Mouse (Mus musculus) midbrain, embryonic 12.5 days (tissue): ENCODE results near the gene Lrp8. TPM values are rescaled to one million over a fixed set of nuclear protein-coding genes. Genes with fewer than 3 reads are reported as not detected.

Experiments used
- ATAC-seq: fragments of 200-750 bp; cut with Nextera tagmentation; 2 replicates; pipeline ENCODE4 v1.8.0; 2017; ENCODE audit warnings: low read depth, moderate TSS enrichment, moderate library complexity; ENCODE audit not compliant: low FRiP score
- H3K27ac ChIP-seq: fragments of 300-500 bp; sonication (generic); replicated peaks from 2 replicates; pipeline ENCODE4 v1.5.1; 2016; ENCODE audit warnings: mild to moderate bottlenecking
- H3K27me3 ChIP-seq: fragments of 300-500 bp; sonication (generic); 2 replicates; pipeline ENCODE4 v1.6.1; 2016; ENCODE audit warnings: mild to moderate bottlenecking
- H3K36me3 ChIP-seq: fragments of 300-500 bp; sonication (generic); 2 replicates; pipeline ENCODE4 v1.6.1; 2016
- H3K4me1 ChIP-seq: fragments of 300-500 bp; sonication (generic); 2 replicates; pipeline ENCODE4 v1.6.1; 2016
- H3K4me2 ChIP-seq: fragments of 300-500 bp; sonication (generic); replicated peaks from 2 replicates; pipeline ENCODE4 v1.6.1; 2016; ENCODE audit warnings: mild to moderate bottlenecking, moderate library complexity
- H3K4me3 ChIP-seq: fragments of 300-500 bp; sonication (generic); 2 replicates; pipeline ENCODE4 v1.5.1; 2016; ENCODE audit warnings: mild to moderate bottlenecking
- H3K9ac ChIP-seq: fragments of 300-500 bp; sonication (generic); replicated peaks from 2 replicates; pipeline ENCODE4 v1.6.1; 2016; ENCODE audit warnings: mild to moderate bottlenecking, moderate library complexity
- H3K9me3 ChIP-seq: fragments of 300-500 bp; sonication (generic); 2 replicates; pipeline ENCODE4 v1.6.1; 2016; ENCODE audit warnings: mild to moderate bottlenecking
- WGBS: fragments of 180-500 bp; shearing (Covaris S2); methylation state at CpG from one replicate; pipeline ENCODE4 v1.1.7; 2016; 5-methylcytosine and 5-hydroxymethylcytosine counted together
- polyA plus RNA-seq: library from polyadenylated mRNA; unstranded; fragments of >200 nt; fragmentation: Nextera tagmentation; extraction: Ambion mirVana; gene quantifications from 2 replicates; pipeline ENCODE4 v1.2.1, GENCODE M21; 2016

Lrp8 gene
- polyA plus RNA-seq = 40.1 and 47.7 TPM in 2 replicates

- WGBS = 0% methylated on average over 13 of the region's 44 CpGs
Observed at GRCm38 (mm10) chr4:107802185-107802449, at the start of gene Lrp8. Gene Lrp8, plus strand, starts transcription at chr4:107802261.

DNA sequence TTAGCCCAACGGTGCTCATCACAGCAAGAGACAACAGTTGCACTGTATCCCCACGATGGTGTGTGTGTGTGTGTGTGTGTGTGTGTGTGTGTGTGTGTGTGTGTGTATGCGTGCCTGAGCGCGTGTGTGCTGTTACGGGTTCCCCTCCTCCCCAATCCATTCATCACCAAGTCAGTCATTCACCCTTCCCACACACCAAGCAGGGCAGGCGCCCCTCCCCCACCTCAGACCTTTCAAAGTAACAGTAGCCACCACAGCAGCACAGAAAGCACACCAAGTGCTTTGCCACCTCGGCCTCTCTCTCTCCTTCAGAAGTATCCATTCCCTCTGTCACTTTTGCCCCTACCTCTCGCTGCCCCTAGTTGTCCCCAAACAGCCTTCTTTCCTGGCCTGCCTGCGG lies 45.8 kb upstream of the Lrp8 start:
- Histone ChIP-seq H3K27ac (no peak overlapping the region), H3K4me2 (0 out of 2 replicates have a peak overlapping the region, but pooled peaks have one; percentile 5), H3K4me1 (peaks cover 31% of the 10 kb centered on the region), H3K9ac (no peak overlapping the region), H3K27me3 (peaks cover 33% of the 10 kb centered on the region), H3K9me3 (no peaks in the 10 kb centered on the region), H3K4me3 (no peak overlapping the region), H3K36me3 (no peaks in the 10 kb centered on the region)
- ATAC-seq = no peak
- 18% methylated on average over 10 of the region's 10 CpGs for WGBS

More at GRCm38 (mm10) chr4:107802185-107802449, at the start of gene Lrp8:
- ATAC-seq = no peak
- Histone ChIP-seq H3K27ac (peak within 1 kb of the TSS; percentile 97), H3K9me3 (no peaks in the 10 kb centered on the region), H3K4me3 (peak within 1 kb of the TSS; percentile 65), H3K4me2 (peak within 1 kb of the TSS; percentile 94), H3K27me3 (peaks cover 4% of the 10 kb centered on the region; the same call in 1 of the 2 replicates), H3K9ac (peak within 1 kb of the TSS; percentile 95), H3K4me1 (peaks cover 36% of the 10 kb centered on the region), H3K36me3 (peaks cover 10% of the 10 kb centered on the region; the same call in 1 of the 2 replicates)

DNA sequence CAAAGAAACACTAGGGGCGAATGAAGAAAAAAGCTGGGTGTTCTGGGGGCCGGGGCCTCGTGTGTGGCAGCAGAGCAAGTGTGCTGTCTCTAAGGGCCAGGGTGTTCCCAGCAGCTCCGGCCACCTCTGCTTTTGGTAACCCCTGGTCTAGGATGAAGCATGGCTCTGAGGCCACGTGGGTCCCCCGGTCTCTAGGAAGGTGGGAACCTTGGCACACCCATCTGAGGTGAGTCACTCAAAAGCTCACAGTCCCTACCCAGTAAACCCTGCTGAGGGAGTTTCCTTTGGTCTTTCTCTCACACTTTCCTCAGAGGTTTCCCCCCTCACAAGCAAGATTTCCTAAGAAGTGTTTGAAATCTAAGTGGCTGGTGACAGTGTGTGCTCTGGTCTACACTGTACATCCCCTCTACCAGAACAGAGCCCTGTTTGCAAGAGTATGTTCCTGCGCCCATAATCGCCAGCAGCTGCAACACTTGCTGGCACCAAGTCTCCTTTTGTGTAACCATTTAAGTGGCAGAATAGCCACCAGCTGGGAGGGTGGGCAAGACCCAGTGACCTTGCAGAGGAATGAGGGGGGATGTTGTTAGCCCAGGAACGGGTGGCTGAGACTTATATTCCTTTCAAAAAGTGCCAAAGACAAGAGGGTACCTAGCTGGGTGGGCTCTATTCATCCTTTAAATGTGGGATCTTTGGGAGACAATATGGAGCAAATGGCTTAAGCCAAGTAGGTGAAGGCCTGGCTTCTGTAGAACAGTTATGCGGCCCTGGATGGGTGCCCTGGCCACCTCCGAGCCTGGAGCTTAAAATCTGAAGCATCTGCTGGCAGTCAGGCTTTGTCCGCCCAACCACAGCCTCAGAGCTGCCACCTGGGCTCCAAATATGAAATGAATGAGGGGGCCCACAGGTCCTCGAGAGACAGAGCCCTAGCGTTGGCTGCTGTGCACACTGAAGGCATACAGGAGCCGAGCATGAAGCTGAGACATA lies 44.3 kb upstream of the Lrp8 start:
- no peak overlapping the region for H3K4me2 ChIP-seq
- 0 out of 2 replicates have a peak overlapping the region, but pooled peaks have one; percentile 11 for H3K9ac ChIP-seq
- WGBS = 64% methylated on average over 15 of the region's 15 CpGs

GRCm38 (mm10) chr4:107758938-107759337 lies 43.1 kb upstream of the Lrp8 start:
- no peak for ATAC-seq
- Histone ChIP-seq H3K9me3 (no peaks in the 10 kb centered on the region), H3K9ac (no peak overlapping the region), H3K27me3 (peaks cover 38% of the 10 kb centered on the region), H3K4me1 (peaks cover 30% of the 10 kb centered on the region), H3K36me3 (no peaks in the 10 kb centered on the region), H3K4me3 (no peak overlapping the region), H3K27ac (no peak overlapping the region), H3K4me2 (no peak overlapping the region)
- WGBS = 80% methylated on average over 9 of the region's 9 CpGs

More for the DNA sequence above, 44.3 kb upstream of the Lrp8 start:
- Histone ChIP-seq H3K36me3 (no peaks in the 10 kb centered on the region), H3K9me3 (no peaks in the 10 kb centered on the region), H3K4me1 (peaks cover 31% of the 10 kb centered on the region), H3K27me3 (peaks cover 38% of the 10 kb centered on the region), H3K4me3 (no peak overlapping the region), H3K27ac (no peak overlapping the region)
- ATAC-seq = no peak

DNA sequence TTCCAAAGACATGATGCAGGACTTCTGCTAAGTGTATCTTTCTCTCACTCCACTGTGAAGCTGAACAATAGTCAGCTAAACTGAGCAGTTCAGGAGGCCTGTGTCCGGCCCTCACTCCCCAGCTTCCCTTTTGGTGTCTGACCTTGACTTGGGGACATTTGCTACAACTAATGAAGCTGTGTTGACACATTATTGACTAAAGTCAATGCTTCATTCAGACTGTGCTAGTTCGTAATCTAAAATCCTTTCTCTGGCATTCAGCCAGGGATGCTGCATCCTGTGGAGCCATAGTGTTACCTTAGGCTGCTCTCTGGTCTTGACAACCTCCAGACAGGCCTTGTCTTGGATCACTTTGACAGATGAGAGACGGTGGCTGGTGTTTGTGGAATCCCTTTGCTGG lies 39.1 kb upstream of the Lrp8 start:
- 59% methylated on average over 3 of the region's 3 CpGs for WGBS
- no peaks in the 10 kb centered on the region for H3K9me3 ChIP-seq
- H3K27me3 ChIP-seq = peaks cover 23% of the 10 kb centered on the region
- no peak overlapping the region for H3K4me3 ChIP-seq
- H3K9ac ChIP-seq = no peak overlapping the region
- no peak for ATAC-seq
- H3K27ac ChIP-seq = no peak overlapping the region
- H3K36me3 ChIP-seq = no peaks in the 10 kb centered on the region
- peaks cover 20% of the 10 kb centered on the region for H3K4me1 ChIP-seq
- no peak overlapping the region for H3K4me2 ChIP-seq

DNA sequence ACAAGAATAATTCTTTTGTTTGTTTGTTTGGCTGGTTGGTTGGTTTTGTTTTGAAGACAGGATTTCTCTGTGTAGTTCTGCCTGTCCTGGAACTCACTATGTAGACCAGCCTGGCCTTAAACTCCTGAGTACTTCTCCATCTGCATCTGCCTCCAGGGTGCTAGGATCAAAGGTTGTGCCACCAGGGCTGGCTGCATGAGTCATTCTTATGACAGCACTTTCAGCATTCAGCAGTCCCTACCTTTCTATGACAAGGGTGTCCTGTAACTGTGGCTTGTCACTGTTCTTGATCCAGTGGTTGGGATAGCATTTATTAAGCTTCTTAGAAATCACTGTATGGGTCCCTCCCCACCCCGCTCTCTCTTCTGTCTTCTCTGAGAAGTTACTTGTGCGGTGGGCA lies 38.5 kb upstream of the Lrp8 start:
- Histone ChIP-seq H3K4me1 (peaks cover 17% of the 10 kb centered on the region), H3K4me3 (no peak overlapping the region), H3K27ac (no peak overlapping the region), H3K9ac (no peak overlapping the region), H3K4me2 (no peak overlapping the region), H3K36me3 (no peaks in the 10 kb centered on the region), H3K9me3 (no peaks in the 10 kb centered on the region), H3K27me3 (peaks cover 17% of the 10 kb centered on the region)
- ATAC-seq = no peak
- WGBS = 91% methylated on average over 2 of the region's 2 CpGs

- Histone ChIP-seq H3K27me3 (peaks cover 13% of the 10 kb centered on the region), H3K4me2 (no peak overlapping the region), H3K27ac (no peak overlapping the region), H3K4me1 (peaks cover 17% of the 10 kb centered on the region), H3K4me3 (no peak overlapping the region), H3K9me3 (no peaks in the 10 kb centered on the region), H3K9ac (no peak overlapping the region), H3K36me3 (no peaks in the 10 kb centered on the region)
- ATAC-seq = 0 out of 2 replicates have a peak, but pooled peaks have one; percentile 52
- 59% methylated on average over 9 of the region's 9 CpGs for WGBS
Observed at GRCm38 (mm10) chr4:107765196-107765813, 36.8 kb upstream of the Lrp8 start.

DNA sequence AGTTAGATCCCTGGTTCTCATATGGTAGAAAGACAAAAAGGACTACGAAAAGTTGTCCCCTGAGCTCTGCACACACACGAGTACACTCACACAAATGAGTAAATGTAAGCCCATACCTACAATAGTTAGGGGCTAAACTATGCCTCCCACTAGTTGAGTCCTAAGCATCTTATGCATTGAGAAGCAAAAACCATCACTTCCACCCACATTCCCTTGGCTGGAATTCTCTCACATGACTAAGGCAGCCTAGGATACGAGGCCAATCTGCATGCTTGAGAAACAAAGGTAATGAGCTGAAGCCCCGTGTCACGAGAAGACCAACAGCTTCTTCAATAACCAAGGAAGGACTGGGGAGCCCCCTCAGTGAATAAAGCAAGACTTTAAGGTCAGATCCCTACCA lies 35.9 kb upstream of the Lrp8 start:
- ATAC-seq = no peak
- 27% methylated on average over 5 of the region's 5 CpGs for WGBS
- peaks cover 17% of the 10 kb centered on the region for H3K4me1 ChIP-seq
- H3K27me3 ChIP-seq = peaks cover 6% of the 10 kb centered on the region; the same call in 1 of the 2 replicates
- H3K9ac ChIP-seq = no peak overlapping the region
- no peak overlapping the region for H3K4me3 ChIP-seq
- H3K9me3 ChIP-seq = no peaks in the 10 kb centered on the region
- no peaks in the 10 kb centered on the region for H3K36me3 ChIP-seq
- H3K27ac ChIP-seq = no peak overlapping the region
- H3K4me2 ChIP-seq = no peak overlapping the region

DNA sequence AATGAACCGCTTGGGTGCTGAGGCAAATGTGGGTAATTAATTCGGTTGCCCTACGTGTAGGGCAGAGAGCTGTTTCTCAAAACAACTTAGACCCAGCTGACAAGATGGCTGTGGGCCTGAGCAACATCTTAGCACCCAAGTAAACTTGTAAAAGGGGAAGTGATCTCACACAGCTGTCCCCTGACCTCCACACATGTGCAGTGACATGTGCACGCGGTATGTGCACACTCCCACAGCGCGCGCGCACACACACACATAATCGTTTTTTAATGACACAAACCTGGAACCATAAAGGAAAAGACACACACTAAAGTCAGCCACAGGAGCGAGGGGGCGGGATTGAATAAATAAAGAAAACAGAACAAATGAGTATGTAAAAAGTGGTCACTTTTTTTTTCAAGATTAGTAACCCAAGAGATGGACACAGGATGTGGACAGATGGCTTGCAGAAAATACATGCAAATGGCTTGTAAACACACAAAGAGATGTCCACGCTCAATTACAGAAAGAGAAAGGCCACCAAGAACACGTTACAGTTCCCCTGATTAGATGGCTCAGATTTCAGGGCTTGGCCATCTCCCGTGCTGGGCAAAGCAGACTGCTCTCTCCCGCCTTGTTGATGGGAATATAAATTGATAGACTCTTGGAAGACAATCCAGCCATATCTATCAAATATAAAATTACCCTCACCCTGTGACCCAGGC lies 29.8 kb upstream of the Lrp8 start:
- H3K36me3 ChIP-seq = no peaks in the 10 kb centered on the region
- no peak overlapping the region for H3K4me2 ChIP-seq
- peaks cover 32% of the 10 kb centered on the region for H3K4me1 ChIP-seq
- H3K4me3 ChIP-seq = no peak overlapping the region
- no peak overlapping the region for H3K9ac ChIP-seq
- H3K9me3 ChIP-seq = no peaks in the 10 kb centered on the region
- H3K27me3 ChIP-seq = peaks cover 1% of the 10 kb centered on the region
- H3K27ac ChIP-seq = no peak overlapping the region
- WGBS = 80% methylated on average over 16 of the region's 16 CpGs
- ATAC-seq = no peak

DNA sequence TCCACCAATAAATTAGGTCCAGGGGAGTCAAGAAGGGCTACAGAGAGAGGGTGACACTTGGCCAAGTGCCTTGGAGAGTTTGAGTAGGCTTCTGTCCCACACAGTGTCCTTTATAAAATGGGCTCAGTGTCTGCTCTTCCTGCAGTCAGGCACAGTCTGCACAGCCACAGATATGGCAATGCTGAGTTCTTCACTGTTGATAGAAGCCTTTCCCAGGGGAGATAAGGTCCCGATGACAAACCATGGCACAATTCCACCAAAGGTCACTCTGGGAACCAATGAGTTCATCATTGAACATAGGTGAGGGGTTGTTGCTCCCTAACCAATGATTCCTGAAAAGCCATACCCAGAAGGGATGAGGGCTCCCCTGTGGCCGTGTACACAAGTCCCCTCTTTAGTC lies 27.2 kb upstream of the Lrp8 start:
- Histone ChIP-seq H3K36me3 (no peaks in the 10 kb centered on the region), H3K4me2 (no peak overlapping the region), H3K9me3 (no peaks in the 10 kb centered on the region), H3K4me1 (peaks cover 33% of the 10 kb centered on the region), H3K27ac (no peak overlapping the region), H3K4me3 (no peak overlapping the region), H3K27me3 (peaks cover 7% of the 10 kb centered on the region), H3K9ac (no peak overlapping the region)
- ATAC-seq = no peak
- 84% methylated on average over 2 of the region's 2 CpGs for WGBS

- 23% methylated on average over 7 of the region's 7 CpGs for WGBS
- H3K4me1 ChIP-seq = peaks cover 41% of the 10 kb centered on the region
- H3K4me3 ChIP-seq = no peak overlapping the region
- ATAC-seq = peak; percentile 78
- H3K9ac ChIP-seq = no peak overlapping the region
- H3K36me3 ChIP-seq = no peaks in the 10 kb centered on the region
- H3K4me2 ChIP-seq = no peak overlapping the region
- H3K27me3 ChIP-seq = peaks cover 9% of the 10 kb centered on the region
- no peaks in the 10 kb centered on the region for H3K9me3 ChIP-seq
- H3K27ac ChIP-seq = peak overlapping the region; percentile 79
Observed at GRCm38 (mm10) chr4:107775672-107776071, 26.4 kb upstream of the Lrp8 start.
